Mouse (Mus musculus) spleen, adult 12 weeks (tissue): ENCODE results near the gene Insig1.

Source experiments
- DNase-seq: peaks from one replicate; pipeline ENCODE4 v3.0.0; 2022; ENCODE audit warnings: low spot score

Insig1 gene

GRCm38 (mm10) chr5:28122491-28123454 is 51.6 kb downstream of the Insig1 start:
- DNase-seq: peak; percentile 20

DNA sequence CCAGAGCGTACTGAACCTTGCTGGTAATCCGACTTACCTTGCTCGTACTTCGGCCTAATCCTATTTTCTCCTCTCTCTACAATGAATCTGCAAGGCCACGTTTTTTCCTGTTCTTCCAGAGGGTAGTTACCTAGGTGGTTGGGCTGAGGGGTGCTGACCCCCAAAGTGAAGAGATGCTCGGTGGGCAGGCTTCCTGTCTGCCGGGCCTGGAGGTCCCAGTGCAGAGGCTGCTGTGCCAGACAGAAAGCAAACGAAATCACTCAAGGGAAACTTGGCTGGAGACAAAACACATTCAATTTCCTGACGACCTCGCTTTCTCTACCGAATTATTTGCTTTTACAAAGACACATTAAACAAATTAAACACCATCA is 52.3 kb downstream of the Insig1 start:
- DNase-seq: no peak

GRCm38 (mm10) chr5:28124321-28125230 is 53.4 kb downstream of the Insig1 start:
- DNase-seq: no peak
